Mouse (Mus musculus) large intestine, adult 2 months (tissue): ENCODE results near the gene Arhgef6. TPM values are rescaled to one million over a fixed set of nuclear protein-coding genes. Genes with fewer than 3 reads are reported as not detected.

ENCODE experiments used
- DNase-seq: peaks from one replicate; pipeline ENCODE4 v3.0.0-alpha.2; 2012; ENCODE audit warnings: low read depth, low spot score
- WGBS: fragments of 180-500 bp; shearing (Covaris S2); methylation state at CpG from one replicate; pipeline ENCODE4 v1.1.7; 2018; 5-methylcytosine and 5-hydroxymethylcytosine counted together
- polyA plus RNA-seq: library from polyadenylated mRNA; depleted of rRNA; stranded (reverse); fragments of >200 nt; gene quantifications from 2 replicates; pipeline ENCODE4 v1.2.3, GENCODE M21; 2012

Gene Arhgef6
- polyA plus RNA-seq, 1 experiment, result 4.9 TPM

GRCm38 (mm10) chrX:57304784-57305287 lies 33.7 kb downstream of the Arhgef6 start:
- no peak for DNase-seq
- WGBS, result 87% methylated on average over 3 of the region's 3 CpGs

DNA sequence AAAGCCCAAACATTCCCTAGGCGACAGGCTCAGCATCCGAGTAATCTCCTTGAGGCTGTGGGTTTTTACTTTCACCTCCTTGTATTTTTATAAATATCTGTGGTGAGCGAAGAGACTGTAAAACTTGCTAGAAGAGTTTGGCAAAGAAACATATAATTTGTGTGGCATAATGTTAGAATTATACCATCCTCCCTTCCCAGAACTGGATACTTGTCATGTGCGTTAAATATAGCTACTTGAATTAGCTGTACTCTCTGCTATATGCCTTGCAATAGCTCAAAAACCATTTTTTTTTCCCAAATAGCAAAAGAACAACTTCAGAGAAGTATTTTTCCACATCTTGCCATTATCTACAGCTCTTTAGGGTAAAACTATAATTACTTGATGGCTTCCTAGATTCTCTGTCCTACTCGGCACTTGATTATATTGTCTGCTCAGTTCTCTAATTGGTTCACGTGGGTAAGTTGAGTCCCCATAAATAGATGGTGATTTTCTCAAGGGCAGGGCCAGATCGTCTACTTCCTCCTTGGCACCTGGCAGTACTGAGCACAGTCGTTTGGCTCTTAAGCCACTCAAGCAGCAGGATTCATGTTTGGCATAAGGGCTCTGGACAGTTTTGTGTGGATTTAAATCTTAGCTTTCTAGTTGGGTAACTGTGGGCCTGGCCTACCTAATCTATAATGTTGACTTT lies 35.2 kb downstream of the Arhgef6 start:
- no peak for DNase-seq
- 63% methylated on average over 8 of the region's 8 CpGs for WGBS

- WGBS, result 42% methylated on average over 7 of the region's 7 CpGs
Measured at GRCm38 (mm10) chrX:57298946-57299345, 39.6 kb downstream of the Arhgef6 start.

GRCm38 (mm10) chrX:57288458-57288857 lies 50.1 kb downstream of the Arhgef6 start:
- 68% methylated on average over 3 of the region's 3 CpGs for WGBS

More at GRCm38 (mm10) chrX:57298946-57299345, 39.6 kb downstream of the Arhgef6 start:
- DNase-seq, result no peak

DNA sequence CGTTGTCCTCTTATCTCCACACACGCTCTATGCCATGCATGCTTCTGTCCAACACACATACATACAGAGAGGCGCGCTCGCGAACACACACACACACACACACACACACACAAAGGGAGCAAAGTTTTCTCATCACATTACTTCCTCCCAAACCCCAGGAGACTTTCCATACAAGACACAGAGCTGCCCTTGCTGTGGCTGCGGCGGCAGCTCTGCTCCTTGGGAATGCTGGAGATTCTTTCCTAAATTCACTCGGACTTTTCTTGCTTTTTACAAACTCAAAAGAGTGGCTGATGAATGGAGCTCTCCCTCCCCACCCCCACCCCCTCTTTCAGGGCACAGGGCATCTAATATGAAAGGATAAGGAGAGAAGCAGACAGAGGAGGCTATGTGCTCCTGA lies 52.2 kb downstream of the Arhgef6 start:
- 74% methylated on average over 9 of the region's 9 CpGs for WGBS
- DNase-seq, result no peak

More at GRCm38 (mm10) chrX:57288458-57288857, 50.1 kb downstream of the Arhgef6 start:
- DNase-seq, result no peak

DNA sequence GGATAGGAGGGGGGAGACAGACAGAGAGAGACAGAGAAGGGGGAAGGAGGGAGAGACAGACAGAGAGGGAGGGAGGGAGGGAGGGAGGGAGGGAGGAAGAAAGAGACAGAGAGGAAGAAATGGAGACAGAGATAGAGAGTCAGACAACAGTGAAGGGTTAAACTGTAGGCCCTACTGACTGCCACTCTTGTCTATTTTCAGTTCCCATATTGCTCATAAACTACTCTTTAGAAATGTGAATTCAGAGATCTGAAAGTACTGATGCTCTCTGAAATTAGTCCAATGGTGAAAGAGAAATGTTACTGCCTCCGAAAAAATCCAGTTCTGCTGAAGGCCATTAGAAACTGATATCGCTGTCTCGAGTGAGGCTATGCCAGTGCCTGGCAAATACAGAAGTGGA lies 56.3 kb downstream of the Arhgef6 start:
- DNase-seq, result no peak
- WGBS, result 93% methylated on average over 3 of the region's 3 CpGs

DNA sequence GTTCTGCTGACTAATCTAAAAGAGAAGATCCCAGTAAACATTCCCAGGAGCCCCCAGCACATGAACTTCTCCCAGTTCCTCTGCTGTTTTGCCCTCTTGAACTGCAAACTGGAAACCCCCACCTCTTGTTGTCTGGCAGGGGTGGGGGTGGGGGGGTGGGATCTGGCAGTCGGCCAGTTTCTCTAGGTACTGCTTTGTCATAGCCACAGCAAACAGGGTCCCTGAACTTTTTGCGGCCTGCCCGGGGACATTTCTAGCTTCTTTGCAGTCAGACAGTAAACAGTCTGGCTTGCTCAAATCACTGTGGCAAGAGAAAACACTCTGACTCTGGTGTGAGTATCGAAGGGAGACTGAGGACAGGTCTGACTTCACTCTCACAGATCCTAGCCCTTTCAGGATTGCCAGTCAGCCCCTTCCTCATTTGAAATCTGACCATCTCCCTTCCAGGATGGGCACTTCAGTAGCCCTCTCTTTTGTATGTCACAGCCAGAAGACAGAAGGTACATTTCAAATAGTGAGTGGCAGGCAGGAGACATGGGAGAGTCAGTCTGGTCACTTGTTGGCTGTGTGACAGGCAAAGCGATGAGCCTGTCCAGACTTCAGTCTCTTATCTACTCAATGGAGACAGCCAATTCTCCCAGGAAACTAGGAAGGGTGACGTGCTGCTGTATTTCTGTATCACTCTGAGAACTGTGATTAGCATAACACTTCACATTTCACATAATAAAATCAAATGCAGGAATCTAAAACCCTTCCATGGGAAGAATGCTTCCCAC lies 60.8 kb downstream of the Arhgef6 start:
- 39% methylated on average over 6 of the region's 6 CpGs for WGBS
- no peak for DNase-seq

- no peak for DNase-seq
- 68% methylated on average over 4 of the region's 4 CpGs for WGBS
Measured at GRCm38 (mm10) chrX:57263515-57263914, 75.0 kb downstream of the Arhgef6 start.

DNA sequence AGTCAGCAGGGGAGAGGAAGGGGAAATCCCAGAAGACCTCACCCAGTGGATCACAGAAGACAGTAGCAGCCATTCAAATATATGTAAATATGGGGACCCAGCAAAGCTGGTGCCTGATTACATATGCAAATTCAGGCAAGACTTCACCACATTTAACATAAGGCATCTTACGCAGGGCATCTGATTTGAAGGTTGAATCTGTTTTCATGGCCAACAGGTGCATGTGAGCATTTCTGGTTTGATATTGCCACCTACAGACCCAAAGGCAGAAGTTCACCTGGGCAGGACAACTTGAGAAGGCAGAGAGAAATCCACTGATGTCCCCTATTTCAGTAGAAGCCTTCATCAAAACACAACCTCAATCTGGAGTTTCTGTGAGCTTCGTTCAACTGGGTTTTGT lies 77.8 kb downstream of the Arhgef6 start:
- 56% methylated on average over 2 of the region's 2 CpGs for WGBS
- DNase-seq, result no peak

- DNase-seq, result no peak
- WGBS, result 56% methylated on average over 7 of the region's 7 CpGs
Measured at GRCm38 (mm10) chrX:57253329-57254055, 85.0 kb downstream of the Arhgef6 start.

DNA sequence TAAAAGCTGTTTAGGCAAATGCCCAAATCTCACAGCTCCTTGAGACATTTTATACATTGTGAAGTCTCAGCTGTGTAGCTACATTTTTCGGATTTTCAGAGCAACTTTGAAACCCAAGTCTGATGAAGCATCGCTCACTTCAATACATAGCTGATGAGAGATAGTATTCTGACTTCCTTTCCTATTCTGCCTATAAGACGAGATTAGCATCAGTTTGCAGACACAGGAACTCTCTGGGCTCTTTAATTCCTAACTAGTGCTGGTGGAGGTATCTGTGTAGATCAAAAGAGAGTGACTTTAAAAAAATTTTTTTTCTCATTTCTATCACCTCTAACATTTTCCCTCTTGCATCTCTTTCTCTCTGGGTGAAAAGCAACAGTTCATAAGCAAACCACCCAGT lies 100.0 kb downstream of the Arhgef6 start:
- WGBS, result 67% methylated on average over 3 of the region's 3 CpGs
- DNase-seq, result no peak

DNA sequence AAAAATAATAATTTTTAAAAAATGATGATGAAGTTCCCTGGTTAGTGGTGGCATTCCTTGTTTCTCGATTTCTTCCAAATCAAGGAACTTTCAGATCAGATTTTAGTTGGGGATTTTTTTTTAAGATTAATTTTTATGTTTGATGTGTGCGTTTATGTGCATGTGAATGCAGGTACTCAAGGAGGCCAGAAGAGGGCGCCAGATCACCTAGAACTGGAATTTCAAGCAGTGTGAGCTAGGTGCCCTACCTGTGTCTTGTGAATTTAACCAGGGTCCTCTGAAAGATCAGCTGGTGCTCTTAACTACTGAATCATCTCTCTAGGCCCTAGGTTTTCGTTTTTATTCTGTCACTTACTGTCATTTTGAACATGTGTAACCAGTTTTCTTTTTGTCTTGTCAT lies 102.5 kb downstream of the Arhgef6 start:
- 68% methylated on average over 4 of the region's 4 CpGs for WGBS
- DNase-seq, result no peak

DNA sequence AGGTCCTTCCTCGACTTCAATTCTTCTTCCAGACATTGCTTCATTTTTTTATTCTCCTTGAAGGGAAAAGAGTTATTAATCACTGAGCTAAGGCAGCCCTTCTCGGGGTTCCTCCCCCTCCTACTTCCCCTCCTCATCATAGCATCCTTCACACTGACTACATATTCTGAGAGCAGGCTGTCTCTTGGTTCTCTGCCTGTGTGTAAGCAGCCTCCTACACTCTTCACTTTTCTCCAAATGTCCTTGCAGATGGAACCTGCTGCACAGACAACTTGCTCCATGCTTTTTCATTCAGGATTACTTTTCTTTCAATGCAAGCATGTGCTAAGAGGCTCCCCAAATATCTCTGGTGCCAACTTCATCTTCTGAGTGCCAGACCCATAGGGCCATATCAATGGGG lies 104.9 kb downstream of the Arhgef6 start:
- WGBS, result 50% methylated on average over 2 of the region's 2 CpGs
- no peak for DNase-seq

DNA sequence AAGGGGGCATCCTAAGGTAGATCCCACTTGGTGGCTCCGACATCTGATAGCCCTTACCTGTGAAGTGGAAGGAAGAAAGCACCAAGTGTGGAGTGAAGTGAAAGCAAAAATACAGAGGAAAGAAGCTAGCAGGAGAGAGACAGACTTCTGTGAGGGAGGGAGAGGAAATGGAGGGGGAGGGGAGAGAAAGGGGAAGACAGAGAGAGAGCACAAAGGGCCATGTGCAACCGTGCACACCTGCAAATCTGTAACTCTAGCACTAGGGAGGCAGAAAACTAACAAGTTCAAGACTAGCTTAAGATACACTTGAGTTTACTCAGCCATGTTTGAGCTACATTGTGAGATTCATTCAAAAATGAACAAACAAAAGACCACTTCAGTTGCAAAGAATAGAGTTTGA lies 110.4 kb downstream of the Arhgef6 start:
- DNase-seq, result no peak
- 61% methylated on average over 2 of the region's 2 CpGs for WGBS

- DNase-seq, result no peak
- 67% methylated on average over 10 of the region's 10 CpGs for WGBS
Measured at GRCm38 (mm10) chrX:57223301-57223700, 115.2 kb downstream of the Arhgef6 start.

GRCm38 (mm10) chrX:57221881-57222280 lies 116.6 kb downstream of the Arhgef6 start:
- no peak for DNase-seq
- 70% methylated on average over 3 of the region's 3 CpGs for WGBS

DNA sequence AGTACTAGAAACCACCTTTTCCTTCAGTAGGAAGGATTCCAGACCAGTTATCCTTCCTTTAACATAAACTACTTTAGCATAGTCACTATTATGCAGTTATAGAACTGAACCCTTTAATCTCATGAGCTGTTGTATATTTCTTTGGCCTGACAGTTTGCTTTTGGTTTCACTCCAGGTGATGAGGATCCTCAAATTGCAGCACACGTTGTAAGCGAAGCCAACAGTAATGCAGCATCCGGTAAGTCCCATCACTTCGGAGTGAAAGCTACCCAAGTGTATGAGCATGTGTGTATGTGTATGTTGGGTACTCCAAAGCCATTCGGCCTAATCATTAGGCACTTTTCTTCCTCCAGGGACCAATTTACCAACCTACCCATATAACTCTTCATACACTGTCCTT lies 119.0 kb downstream of the Arhgef6 start:
- DNase-seq, result no peak
- WGBS, result 86% methylated on average over 5 of the region's 5 CpGs

DNA sequence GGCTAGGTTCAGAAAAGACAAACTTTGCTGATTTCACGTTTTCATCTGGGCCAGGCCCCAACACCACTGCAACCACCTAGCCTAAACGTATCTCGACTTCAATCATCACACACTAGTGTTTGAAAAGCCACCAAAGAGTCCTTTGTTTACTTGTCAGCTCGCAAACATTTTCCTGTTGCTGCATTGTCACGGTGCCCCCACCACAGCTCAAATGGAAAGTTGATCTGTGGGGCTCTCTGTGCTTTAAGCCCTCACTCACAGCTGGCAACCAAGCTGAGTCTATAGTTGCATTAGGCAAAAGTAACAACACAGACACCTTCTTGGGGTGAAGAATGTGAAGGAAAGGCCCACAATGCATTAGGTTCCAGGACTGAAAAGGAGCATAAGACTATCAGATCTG lies 122.3 kb downstream of the Arhgef6 start:
- DNase-seq, result no peak
- 44% methylated on average over 5 of the region's 5 CpGs for WGBS

DNA sequence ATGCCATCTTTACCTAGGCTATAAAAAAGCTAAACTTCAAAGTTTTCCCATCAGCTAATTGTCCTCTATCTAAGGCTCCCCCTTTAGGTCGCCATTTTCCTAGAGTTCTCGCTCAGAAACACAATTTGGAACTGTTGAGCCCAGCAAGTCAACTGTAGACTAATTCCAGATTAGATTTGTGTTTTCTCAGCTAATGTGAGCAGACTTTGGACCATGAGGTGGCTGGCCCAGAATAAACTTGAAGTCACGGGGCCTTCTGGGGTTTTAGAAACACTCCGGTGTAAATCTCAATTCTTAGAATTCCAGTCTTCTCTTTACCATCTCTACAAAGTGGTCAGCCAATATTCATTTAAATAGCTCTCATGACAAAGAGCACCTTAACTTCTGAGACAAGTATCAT lies 123.0 kb downstream of the Arhgef6 start:
- WGBS, result 72% methylated on average over 4 of the region's 4 CpGs
- no peak for DNase-seq

GRCm38 (mm10) chrX:57212862-57213261 lies 125.7 kb downstream of the Arhgef6 start:
- 86% methylated on average over 3 of the region's 3 CpGs for WGBS

More at GRCm38 (mm10) chrX:57212862-57213261, 125.7 kb downstream of the Arhgef6 start:
- DNase-seq, result no peak
